Mouse (Mus musculus): Measurements from ENCODE around the gene Gm20671.
"Not testable (repeated sequence)": the region's sequence is repeated elsewhere in the genome, so short reads cannot be mapped to it uniquely, and the experiment has no call there.

The Gm20671 gene

DNA sequence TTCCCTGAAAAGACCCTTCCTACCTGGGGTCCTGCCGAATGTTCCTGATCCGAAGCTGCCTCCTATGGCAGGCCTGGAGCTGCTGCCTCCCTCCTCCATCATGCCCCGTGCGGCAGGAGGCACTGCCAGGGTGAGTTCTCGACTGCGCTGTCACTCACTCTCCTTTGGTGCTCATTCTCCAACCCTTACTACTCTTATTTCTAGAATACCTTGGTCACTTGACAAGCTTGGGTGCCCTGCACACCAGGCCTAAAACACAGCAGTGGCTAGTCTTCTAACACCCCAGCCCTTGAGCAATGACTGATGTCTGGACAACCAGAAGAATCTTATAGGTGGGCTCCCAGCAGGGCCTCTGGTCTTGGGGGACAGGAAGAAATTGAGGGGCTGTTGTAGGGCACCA lies 93.0 kb downstream of the Gm20671 start:
- DNase-seq (ENCODE audit: low spot score), result not testable (repeated sequence)

DNA sequence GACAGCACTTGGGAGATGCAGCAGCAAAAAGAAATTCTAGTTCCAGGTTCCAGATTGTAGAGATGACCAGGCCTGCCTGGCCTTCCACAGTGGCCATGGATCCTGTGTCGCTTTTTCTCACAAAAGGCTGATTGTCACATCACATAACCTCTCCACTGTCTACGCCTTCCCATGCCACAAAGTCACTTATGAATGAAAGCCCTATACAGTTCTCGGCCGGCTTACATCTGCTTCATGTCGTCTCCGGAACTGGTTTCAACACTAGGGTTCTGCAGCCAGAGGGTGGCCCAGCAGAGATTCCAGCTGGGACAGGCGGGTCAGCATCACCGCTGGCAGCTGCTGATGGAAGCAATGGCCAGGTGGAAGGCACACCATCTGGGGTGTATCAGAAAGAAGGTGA lies 98.1 kb downstream of the Gm20671 start:
- no peak for DNase-seq (ENCODE audit: low spot score)

DNA sequence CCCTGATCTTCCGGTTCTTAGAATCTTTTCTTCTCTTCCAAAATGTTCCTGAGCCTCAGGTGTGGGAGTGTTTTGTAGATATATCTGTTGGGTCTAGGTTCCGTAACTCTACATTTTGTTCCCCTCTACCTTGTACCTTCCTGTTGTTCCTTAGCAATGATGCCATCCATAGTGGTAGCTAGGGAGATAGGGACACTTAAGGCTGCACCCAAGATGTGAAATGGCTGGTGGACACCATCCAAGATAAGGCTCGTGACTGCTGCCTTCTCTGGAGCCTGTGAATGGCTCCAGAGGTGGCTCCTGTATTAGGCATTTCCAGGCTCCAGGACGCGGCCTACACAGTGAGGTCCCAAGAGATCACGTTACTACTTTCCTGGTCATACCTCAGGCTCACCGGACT lies 98.6 kb downstream of the Gm20671 start:
- DNase-seq (ENCODE audit: low spot score), result no peak

DNA sequence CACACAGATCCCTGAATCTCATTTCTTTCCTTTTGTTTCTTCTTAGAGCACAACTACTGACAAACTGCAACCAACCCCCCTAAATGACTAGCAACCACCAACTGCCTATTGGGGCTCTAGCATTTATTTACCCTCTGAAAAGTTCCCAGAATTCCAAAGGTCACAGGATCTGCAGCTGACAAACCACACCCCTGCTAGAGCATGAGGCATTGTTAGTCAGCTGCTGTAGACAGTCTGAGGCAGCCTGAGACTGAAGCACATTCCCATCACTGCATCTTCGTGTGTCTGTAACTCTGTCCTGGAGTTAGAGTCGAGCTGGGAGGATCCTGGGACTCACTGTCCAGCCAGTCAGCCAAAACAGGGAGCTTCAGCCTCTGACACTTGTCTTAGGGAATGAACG lies 101.5 kb downstream of the Gm20671 start:
- peak; percentile 23 for DNase-seq (ENCODE audit: low spot score)

DNA sequence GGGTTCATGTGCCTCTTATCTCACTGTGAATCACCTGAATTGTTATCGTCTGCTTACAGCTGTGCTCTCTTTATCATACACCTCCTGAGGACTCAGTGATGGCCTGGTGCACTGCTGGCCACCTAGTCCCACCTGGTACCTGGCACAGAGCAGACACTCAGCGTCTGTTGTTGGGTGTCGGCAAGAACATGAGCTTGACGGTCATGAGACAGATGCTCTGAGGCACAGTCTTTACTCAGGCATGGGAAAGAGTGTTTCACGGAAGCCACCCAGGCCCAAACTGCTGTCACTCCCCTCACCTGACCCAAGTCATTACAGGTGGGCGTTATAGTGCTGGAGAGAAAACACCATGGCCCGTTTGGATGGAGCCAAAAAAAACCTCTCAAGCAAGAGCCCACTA lies 102.9 kb downstream of the Gm20671 start:
- DNase-seq (ENCODE audit: low spot score), result no peak

DNA sequence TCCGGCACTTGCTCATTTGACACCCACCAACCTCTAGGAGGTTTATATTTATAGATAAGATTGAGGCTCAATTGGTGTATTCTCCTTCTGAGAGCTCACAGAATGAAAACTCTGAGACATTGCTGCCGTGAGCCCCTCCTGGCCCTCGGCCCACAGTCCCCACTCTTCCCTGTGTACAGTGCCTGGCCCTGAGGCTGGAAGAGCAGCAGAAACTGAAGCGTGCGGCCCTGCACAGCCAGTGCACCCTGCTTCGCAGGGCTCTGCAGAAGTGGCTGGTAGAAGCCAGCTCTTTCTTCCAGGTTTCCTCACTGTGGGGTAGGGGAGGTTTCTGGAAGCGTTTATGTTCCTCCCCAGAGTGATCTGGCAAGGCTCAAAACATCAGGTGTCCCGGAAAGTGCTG lies 104.2 kb downstream of the Gm20671 start:
- DNase-seq (ENCODE audit: low spot score), result not testable (repeated sequence)

DNA sequence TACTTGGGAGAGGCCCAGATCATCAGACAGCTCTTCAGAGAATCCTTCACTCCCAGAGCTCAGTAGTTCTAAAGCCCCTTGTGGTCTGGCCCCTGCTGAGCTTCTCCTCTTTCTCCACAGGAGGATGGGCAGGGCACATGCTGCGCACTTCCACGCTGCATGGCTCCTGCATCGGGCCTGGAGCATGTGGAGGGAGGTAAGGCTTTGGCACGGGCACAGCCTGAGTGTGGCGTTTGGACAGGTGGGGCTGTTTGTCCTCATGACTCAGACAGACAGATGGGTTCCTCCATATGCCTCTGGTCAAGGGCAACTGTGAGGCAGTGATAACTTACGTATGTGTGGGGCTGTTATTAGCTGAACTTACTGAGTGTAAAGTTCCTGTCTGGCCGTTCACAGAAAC lies 104.6 kb downstream of the Gm20671 start:
- no peak for DNase-seq (ENCODE audit: low spot score)

DNA sequence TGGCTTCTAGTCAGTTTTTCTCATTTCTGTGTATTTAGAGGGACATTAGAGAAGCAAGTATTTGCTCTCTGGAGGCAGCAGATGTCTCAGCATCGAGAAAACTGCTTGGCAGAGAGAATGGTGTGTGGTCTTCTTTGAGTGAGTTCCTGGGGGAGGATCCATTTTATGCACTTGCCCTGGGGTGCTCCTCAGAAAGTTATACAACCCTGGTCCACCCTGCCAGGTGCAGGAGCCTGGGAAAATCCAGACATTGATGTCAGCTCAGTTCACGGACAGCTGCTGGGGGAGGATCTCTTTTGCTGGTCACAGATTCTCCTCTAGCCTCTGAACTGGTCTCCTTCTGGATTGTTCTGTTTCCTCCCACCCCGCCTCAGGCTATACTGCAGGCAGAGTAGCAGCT lies 105.6 kb downstream of the Gm20671 start:
- no peak for DNase-seq (ENCODE audit: low spot score)

DNA sequence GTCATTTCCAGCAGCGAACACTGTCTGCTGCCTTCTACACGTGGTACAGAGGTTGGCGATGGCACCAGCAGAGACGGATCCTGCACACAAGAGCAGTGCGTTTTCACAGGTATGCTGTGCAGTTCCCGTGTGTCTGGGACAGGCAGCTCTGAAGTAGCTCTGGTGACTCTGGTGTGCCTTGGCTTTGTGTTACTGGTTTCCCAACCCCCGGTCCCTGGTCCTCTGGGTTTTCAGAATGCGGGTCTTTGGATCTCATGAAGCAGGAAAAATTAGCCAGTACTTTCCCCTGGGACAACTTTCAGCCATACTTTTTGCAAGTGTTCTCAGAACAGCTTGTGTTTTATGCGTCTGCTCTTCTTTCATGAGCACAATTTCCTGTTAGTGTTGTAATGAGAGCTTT lies 106.5 kb downstream of the Gm20671 start:
- DNase-seq (ENCODE audit: low spot score), result no peak

DNA sequence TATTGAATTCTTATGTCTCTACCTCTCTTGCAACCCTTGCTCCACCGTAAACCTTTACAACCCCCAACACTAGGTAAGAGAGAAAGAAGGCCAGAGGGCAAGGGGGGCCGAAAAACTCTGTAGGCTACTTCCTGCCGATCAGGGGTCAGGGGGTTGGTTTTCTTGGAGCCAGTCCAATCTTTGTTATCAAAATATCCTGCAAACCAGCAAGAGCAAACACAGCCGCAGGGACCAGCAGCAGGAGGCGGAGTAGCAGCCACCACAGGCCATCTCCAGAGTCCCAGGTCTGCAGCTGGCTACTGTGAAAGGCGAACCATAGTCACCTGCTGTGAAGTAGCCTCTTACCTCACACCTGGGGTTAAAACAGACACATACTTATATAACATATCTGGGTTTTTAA lies 108.0 kb downstream of the Gm20671 start:
- no peak for DNase-seq (ENCODE audit: low spot score)

DNA sequence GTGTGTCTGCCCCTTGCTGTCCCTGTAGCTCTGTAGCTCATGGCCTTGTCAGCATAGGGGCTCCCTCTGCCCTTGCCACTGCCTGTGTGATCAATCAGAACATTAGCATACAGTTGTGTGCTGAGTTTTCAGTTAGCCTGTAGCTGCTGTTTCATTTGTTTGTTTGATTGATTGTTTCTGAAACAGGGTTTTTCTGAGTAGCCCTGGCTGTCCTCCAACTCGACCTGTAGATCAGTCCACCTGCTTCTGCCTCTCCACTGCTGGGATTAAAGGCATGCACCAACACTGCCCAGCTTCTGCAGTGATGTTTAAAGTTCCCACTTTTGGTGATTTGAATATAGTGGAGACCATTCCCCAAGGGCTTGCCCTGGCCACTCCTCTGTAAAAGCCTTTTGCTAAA lies 109.2 kb downstream of the Gm20671 start:
- no peak for DNase-seq (ENCODE audit: low spot score)

DNA sequence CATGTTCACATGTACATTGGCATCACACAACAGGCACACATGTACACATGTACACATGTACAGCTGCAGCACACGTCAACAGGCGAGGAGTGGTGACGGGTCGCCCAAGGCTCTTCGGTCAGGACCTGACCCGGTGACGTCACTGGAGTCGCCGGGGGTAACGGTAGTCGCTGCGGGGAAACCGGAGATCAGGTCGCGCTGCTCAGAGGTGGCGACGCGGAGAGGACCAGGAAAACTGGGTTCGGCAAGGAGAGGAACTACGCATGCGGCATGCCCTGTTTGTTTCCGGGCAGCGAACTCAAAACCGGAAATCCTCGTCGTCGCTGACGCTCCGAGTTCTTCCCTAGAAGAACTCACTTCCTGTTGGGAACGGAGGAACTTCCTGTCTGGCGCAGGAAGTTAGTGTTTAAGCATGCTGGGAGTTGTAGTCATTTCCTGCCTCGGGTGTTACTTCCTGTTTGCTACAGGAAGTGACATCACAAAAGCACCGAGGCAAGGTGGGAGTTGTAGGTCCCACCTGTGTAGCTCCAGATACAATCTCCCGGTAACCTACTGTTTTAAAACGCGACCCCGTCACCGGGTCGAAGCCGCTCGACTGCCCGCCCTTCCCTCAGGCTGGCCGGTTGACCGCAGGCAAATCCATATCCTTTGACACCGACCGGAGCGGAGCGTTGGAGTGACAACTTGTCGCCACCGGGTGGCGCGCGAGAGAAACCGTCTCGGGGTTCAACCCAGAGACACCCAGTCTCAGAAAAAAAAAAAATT lies 113.0 kb downstream of the Gm20671 start:
- DNase-seq (ENCODE audit: low spot score), result peak; percentile 99

DNA sequence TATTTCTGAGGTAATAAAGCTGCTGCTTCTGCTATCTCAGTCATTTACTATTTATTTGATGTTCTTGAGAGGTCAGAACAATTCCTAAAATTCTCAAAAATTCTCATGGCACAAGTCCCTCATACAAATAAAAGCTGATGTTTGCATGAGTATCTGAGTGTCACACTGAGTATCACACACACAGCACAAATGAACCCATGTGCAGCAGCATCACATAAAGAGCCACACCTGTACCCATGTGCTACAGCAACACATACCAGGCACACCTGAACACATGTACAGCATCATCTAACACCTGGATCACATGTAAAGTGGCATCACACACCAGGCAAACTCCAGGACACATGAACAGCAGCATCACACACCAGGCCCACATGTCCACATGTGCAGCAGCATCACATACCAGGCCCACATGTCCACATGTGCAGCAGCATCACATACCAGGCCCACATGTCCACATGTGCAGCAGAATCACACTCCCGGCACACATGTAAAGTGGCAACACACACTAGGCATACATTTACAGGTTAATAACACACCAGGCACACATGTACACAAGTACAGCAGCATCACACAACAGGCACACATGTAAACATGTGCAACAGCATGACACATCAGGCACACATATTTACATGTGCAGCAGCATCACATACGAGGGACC lies 113.7 kb downstream of the Gm20671 start:
- DNase-seq (ENCODE audit: low spot score), result no peak

DNA sequence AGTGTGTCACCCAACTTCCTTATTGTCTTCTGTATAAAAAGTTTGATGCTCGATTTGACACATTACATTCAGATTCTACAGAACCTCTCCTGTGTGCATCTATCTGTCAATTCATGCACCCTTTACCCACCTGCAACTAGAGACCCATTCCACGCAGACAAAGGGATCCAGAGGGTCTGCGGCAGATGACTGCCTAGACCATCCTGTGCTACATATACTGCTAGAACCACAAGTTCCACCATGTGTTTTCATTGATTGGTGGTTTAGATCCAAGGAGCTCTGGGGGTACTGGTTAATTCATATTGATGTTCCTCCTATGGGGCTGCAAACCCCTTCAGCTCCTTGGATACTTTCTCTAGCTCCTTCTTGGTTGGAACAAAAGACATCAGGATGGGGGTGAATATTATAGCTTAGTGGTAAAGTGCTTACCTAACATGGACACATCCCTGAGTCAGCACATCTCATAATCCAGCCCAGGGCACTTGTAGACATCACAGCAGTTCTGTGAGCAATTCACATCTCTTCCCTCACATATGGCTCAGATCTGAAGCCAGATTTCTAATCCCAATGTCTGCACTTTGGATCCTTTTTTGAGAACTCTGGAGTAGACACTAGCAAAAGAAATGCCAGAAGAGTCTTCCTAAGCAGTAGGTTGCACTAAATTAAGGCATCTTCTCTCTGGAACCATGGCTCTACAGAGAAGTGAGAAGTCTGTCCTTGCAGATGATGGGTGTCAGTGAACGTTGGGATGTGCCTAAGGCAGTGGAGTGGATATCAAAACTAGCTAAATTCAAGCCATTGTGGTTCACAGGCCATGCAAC lies 114.5 kb downstream of the Gm20671 start:
- DNase-seq (ENCODE audit: low spot score), result no peak

DNA sequence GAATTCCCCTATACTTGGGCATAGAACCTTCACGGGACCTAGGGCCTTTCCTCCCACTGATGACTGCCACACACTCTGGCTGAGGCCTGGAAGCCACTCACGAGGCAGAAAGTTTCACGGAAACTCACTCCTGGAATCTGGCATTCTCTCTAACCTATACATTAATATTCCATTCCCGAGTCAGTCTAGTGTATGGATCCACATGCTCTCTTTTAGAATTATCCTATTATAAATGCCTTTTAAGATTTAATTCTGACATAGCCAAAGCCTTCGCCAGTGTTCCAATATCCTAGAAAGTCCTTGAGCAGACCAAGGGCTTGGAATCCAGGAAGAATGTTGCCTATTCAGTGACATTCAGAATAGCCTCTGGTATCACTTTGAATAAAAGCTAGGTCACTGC lies 115.4 kb downstream of the Gm20671 start:
- no peak for DNase-seq (ENCODE audit: low spot score)

DNA sequence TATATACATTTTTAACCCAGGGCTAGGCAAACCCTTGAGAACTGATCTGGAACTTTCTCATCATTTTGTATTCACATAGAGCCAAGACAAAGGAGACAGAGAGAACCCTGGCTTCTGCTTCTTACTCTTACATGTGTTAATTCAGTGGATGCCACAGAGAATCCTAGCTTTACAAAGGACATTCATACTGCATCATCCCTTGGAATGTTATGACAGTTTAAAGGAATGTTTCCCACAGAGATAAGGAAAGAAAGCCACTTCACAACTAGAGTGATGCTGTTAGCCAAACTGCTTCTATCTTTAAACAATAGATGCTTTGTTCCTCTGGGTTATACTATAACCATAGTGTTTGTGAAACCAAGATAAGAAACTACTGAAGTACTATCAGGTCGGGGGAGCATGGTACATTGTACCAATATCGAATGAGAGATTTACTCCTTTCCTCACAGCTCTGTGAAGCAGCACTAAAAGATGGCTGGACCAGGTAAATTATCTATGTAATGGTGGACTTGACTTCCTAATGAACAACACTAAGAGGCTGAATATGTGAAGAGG lies 120.6 kb downstream of the Gm20671 start:
- DNase-seq (ENCODE audit: low spot score), result no peak

DNA sequence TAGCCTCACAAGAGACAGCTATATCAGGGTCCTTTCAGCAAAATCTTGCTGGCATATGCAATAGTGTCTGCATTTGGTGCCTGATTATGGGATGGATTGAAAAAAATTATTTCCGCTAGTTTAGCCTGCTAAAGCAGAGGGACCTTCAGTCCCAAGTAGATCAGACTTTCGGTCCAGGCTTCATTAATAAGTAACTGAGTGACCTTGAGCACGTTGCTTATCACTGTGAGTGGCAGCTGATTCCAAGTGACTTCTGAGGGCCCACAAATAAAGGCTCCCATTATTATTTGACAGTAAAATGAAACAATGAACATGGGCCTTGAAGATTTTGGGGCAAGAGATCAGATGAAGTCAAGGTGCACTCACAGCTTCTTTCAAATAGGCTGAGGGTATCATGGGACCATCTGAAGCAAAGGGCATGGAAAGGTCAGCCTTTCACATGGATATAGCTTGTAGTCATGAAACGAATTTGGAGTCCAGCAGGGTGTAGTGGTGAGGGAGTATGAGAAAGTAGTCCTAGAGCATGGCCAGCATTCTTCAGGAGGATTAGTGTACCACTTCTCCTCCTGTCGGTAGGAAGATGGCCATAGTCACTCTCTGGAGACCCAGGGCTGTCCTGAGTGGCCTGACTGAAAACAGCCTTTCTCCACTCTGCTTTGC lies 129.6 kb downstream of the Gm20671 start:
- no peak for DNase-seq (ENCODE audit: low spot score)

DNA sequence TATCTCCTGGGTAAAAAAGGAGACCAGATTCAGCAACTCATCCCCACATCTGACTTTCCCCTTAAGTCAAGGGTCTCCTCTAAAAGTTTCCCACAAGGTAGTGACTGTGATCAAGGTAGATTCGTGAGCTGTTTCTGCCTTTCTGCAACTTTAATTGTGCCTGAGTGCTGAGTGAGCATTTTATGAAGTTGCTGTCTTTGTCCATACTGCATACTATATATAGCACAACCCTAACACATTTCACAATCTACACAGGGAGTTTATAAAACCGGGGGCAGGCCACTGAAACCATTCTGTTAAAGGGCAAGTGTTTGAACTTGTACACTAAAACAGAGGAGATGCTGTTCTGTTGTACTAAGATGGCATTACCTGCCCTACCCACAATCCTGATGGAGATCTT lies 133.5 kb downstream of the Gm20671 start:
- no peak for DNase-seq (ENCODE audit: low spot score)

Data from adipocyte (in vitro differentiated cells).